Mouse (Mus musculus): Measurements from ENCODE around the gene Zfp697. TPM values are rescaled to one million over a fixed set of nuclear protein-coding genes. Genes with fewer than 3 reads are reported as not detected.
"Not testable (repeated sequence)": the region's sequence is repeated elsewhere in the genome, so short reads cannot be mapped to it uniquely, and the experiment has no call there.

Zfp697 gene
- total RNA-seq, 2 experiments from 2014 or later, result 39.2 to 42.4 TPM

DNA sequence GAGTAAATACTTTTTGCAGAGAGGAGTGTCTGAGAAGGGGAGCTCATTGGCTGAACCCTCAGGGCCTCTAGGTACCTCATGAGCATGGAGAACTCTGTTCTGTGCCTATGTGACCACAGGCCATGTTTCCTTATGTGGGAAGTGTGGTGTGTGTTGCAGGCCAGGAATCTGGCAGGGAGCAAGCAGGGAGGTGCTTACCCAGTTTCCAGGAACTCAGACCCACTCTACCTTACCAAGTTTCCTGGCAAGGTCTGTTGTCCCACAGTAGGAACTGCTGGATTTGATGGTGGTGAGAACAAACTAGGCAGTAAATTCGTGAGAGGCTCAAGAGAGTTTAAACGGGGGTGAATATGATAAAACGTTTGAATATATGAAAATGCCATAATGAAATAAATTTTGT, 16.2 kb upstream of the Zfp697 start:
- intact Hi-C loops (cut with DNase I), result no loop called here
- no peak for DNase-seq (ENCODE audit: extremely low spot score in 1 of 2, low spot score in 2 of 2)

- no peak for DNase-seq (ENCODE audit: extremely low spot score in 1 of 2, low spot score in 2 of 2)
These were observed 15.4 kb upstream of the Zfp697 start for GRCm38 (mm10) chr3:98366823-98367222.

GRCm38 (mm10) chr3:98368283-98368682, 14.0 kb upstream of the Zfp697 start:
- intact Hi-C loops (cut with DNase I), result no loop called here
- DNase-seq (ENCODE audit: extremely low spot score in 1 of 2, low spot score in 2 of 2), result no peak

More at GRCm38 (mm10) chr3:98366823-98367222, 15.4 kb upstream of the Zfp697 start:
- intact Hi-C loops (cut with DNase I), result no loop called here

GRCm38 (mm10) chr3:98368776-98369175, 13.5 kb upstream of the Zfp697 start:
- intact Hi-C loops (cut with DNase I), result no loop called here
- no peak for DNase-seq (ENCODE audit: extremely low spot score in 1 of 2, low spot score in 2 of 2)

DNA sequence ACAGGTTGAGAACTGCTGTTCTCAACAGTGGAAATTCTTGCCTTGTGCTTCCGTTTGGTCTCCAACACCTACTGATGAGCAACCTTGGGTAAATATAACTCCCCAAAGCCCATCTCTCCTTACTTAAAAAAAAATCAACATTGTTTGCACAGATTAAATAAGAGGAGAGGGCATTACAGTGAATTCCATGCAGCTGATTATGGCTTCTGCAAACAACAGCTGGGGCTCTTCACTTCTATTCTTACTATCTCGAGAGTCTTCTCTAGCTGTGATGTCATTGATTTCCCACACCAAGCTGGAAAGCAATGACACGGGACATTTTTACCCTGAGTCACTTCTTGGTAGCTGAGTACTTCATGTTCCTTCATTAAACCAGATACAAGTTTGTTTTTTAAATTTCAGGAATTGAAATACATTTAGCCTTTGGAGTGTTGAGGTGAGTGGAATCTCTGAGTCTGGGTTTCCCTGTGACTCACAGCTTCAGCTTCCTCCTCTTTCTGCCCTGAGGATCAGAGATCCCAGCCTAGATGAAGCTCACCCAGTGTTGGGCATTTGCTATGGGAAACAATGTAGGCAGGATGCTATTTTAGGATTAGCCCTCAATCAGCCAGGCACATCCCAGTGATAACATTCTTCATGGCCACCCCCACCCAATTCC, 8.1 kb upstream of the Zfp697 start:
- intact Hi-C loops (cut with DNase I), result no loop called here
- no peak for DNase-seq (ENCODE audit: extremely low spot score in 1 of 2, low spot score in 2 of 2)

DNA sequence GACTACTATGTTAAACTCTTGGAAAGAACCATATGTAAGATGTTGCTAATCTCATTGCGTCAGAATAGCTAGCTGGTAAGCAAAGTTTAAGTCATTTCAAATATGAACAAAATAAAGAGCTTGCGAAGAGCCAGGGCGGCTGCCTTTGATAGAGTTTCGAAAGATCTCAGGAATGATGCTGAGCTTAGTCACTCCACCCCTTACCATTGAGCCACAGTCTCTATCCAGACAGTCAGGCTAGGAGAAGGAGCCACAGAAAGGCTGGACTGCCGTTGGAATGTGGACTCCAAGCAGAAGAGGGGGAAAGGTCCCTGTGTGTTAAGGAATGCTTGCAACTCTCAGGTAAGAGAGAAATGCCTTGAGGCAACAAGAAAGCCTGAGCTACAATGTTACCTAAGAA, 7.3 kb upstream of the Zfp697 start:
- DNase-seq (ENCODE audit: extremely low spot score in 1 of 2, low spot score in 2 of 2), result no peak
- intact Hi-C loops (cut with DNase I), result no loop called here

GRCm38 (mm10) chr3:98378267-98378666, 4.0 kb upstream of the Zfp697 start:
- intact Hi-C loops (cut with DNase I), result no loop called here
- no peak for DNase-seq (ENCODE audit: extremely low spot score in 1 of 2, low spot score in 2 of 2)

DNA sequence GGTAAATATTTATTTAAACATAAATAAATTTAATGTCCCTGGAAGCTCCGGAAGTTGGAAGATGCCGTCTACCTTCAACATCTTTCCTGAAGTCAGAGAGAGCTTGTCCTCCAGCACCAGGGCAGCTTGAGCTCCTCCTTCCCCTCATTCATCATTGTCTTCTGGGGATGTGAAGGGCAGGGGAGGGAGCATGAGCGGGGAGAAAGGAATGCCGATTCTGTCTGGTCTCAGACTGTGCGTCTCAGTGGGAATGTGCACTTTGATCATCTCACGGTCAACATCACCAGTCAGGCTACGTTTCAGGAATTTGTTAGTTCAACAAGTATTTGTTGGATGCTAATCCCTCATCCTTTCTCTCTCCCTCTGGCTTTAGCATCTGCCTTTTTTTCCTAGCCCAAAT, 3.0 kb upstream of the Zfp697 start:
- intact Hi-C loops (cut with DNase I), result no loop called here
- DNase-seq (ENCODE audit: extremely low spot score in 1 of 2, low spot score in 2 of 2), result peak in 1 of 2 experiments; percentile 32

GRCm38 (mm10) chr3:98381677-98382245, 500 bp upstream of the Zfp697 start:
- intact Hi-C loops (cut with DNase I), result loop anchor here (5.0 kb wide), 1 partner anchor 46 kb away; no protein-coding TSS in a partner anchor
- no peak for DNase-seq (ENCODE audit: extremely low spot score in 1 of 2, low spot score in 2 of 2)

- DNase-seq (ENCODE audit: extremely low spot score in 1 of 2, low spot score in 2 of 2), result peak in 1 of 2 experiments; percentile 26
- intact Hi-C loops (cut with DNase I), result loop anchor here (5.0 kb wide), 1 partner anchor 44 kb away; no protein-coding TSS in a partner anchor
These were observed 946 bp downstream of the Zfp697 start for GRCm38 (mm10) chr3:98383024-98383790.

GRCm38 (mm10) chr3:98387086-98387485, 4.8 kb downstream of the Zfp697 start:
- intact Hi-C loops (cut with DNase I), result no loop called here

GRCm38 (mm10) chr3:98387756-98388155, 5.5 kb downstream of the Zfp697 start:
- intact Hi-C loops (cut with DNase I), result no loop called here
- DNase-seq (ENCODE audit: extremely low spot score in 1 of 2, low spot score in 2 of 2), result no peak

More at GRCm38 (mm10) chr3:98387086-98387485, 4.8 kb downstream of the Zfp697 start:
- no peak for DNase-seq (ENCODE audit: extremely low spot score in 1 of 2, low spot score in 2 of 2)

DNA sequence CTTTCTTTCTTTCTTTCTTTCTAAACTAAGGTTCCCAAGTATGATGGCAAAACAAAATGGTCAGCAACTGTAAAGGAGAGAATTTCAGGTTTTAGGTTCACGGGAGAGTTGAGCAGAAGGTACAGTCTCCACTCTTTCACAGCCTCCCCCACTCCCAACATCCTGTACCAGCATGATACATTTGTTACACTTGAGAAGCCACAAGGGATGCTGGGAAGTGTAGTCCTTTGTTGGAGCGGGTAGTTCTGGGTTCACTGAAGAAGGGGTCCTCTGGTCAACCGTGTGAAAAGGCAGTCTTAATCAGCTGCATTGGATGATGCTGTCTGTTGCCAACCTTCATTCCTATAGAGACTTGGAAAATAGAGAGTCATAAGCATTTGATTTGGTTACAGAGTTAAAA, 7.0 kb downstream of the Zfp697 start:
- DNase-seq (ENCODE audit: extremely low spot score in 1 of 2, low spot score in 2 of 2), result no peak
- intact Hi-C loops (cut with DNase I), result no loop called here

- DNase-seq (ENCODE audit: extremely low spot score in 1 of 2, low spot score in 2 of 2); intact Hi-C loops (cut with DNase I): not testable (repeated sequence)
These were observed 22.1 kb downstream of the Zfp697 start for GRCm38 (mm10) chr3:98404268-98404895.

DNA sequence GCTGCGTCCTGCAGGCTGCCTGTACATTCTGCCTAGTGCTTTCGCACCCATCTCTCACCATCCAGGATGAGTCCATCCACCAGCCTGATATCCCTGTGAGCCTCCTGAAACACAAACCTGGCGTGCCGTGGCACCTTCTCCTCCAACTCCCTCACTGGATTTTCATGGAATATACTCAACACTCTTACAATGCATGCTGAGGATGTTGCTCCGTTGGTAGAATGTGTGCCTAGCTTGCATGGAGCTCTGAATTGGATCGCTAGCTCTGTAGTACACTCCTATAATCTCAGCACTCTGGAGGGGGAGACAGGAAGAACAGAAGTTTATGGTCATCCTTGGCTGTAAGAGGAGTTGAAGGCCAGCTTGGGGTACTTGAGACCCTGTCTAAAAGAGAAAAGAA, 23.6 kb downstream of the Zfp697 start:
- intact Hi-C loops (cut with DNase I); DNase-seq (ENCODE audit: extremely low spot score in 1 of 2, low spot score in 2 of 2): not testable (repeated sequence)

- intact Hi-C loops (cut with DNase I); DNase-seq (ENCODE audit: extremely low spot score in 1 of 2, low spot score in 2 of 2): not testable (repeated sequence)
These were observed 24.4 kb downstream of the Zfp697 start for GRCm38 (mm10) chr3:98406569-98407144.

DNA sequence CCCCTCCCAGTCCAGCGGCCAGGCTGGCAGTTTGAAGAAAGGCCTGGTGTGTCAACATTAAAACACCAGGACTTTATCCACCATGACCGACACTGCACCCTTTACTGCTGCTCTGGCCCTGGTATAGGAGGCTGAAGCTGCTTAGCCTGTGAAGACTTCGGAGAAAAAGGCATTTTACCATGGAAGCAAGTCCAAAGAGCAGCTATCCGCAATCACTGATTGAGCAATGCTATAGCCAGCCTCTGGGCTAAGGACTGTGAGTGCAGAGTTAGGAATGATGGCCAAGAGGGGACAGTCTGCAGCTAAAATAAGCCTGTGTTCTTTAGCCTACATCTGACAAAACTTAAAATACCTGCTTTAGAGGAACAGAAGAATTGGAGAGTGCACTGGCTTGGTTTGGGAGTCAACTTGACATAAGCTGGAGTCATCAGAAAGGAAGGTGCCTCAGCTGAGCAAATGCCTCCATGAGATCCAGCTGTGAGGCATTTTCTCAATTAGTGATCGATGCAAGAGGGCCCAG, 25.1 kb downstream of the Zfp697 start:
- DNase-seq (ENCODE audit: extremely low spot score in 1 of 2, low spot score in 2 of 2); intact Hi-C loops (cut with DNase I): not testable (repeated sequence)

GRCm38 (mm10) chr3:98410619-98411580, 28.6 kb downstream of the Zfp697 start:
- DNase-seq (ENCODE audit: extremely low spot score in 1 of 2, low spot score in 2 of 2); intact Hi-C loops (cut with DNase I): not testable (repeated sequence)

All from left cerebral cortex, postnatal 10 days (tissue).